Mouse (Mus musculus): ENCODE measurements around the gene Bloc1s1.
A peak's percentile ranks its signal among the peaks of the same experiment; 100 is the strongest.

Gene Bloc1s1

GRCm38 (mm10) chr10:128931441-128931840 lies 7.6 kb upstream of the Bloc1s1 start:
- peak in 1 of 2 experiments; percentile 38 for DNase-seq

- DNase-seq: peak; percentile 85 to 88
Measured at GRCm38 (mm10) chr10:128929638-128930378, 6.0 kb upstream of the Bloc1s1 start.

- no peak for DNase-seq
Measured at GRCm38 (mm10) chr10:128928356-128928755, 4.5 kb upstream of the Bloc1s1 start.

GRCm38 (mm10) chr10:128923013-128923691 lies 683 bp downstream of the Bloc1s1 start:
- peak; percentile 97 to 98 for DNase-seq

- no peak for DNase-seq
Measured at GRCm38 (mm10) chr10:128922822-128923012, 1.1 kb downstream of the Bloc1s1 start, which contains the start of gene Rdh5. Gene Rdh5, minus strand, starts transcription at chr10:128922888.

GRCm38 (mm10) chr10:128921883-128922821 lies 1.7 kb downstream of the Bloc1s1 start:
- no peak for DNase-seq

GRCm38 (mm10) chr10:128921251-128921650 lies 2.6 kb downstream of the Bloc1s1 start:
- no peak for DNase-seq

- DNase-seq: no peak
Measured at GRCm38 (mm10) chr10:128920736-128921161, 3.1 kb downstream of the Bloc1s1 start.

- DNase-seq: no peak
Measured at GRCm38 (mm10) chr10:128919966-128920365, 3.9 kb downstream of the Bloc1s1 start.

GRCm38 (mm10) chr10:128919203-128919631 lies 4.6 kb downstream of the Bloc1s1 start:
- DNase-seq: no peak

GRCm38 (mm10) chr10:128918246-128918645 lies 5.6 kb downstream of the Bloc1s1 start:
- DNase-seq: no peak

GRCm38 (mm10) chr10:128917400-128917799 lies 6.4 kb downstream of the Bloc1s1 start:
- DNase-seq: no peak

- DNase-seq: no peak
Measured at GRCm38 (mm10) chr10:128916665-128917064, 7.2 kb downstream of the Bloc1s1 start.

- DNase-seq: no peak
Measured at GRCm38 (mm10) chr10:128915550-128915949, 8.3 kb downstream of the Bloc1s1 start.

GRCm38 (mm10) chr10:128913696-128914095 lies 10.1 kb downstream of the Bloc1s1 start:
- DNase-seq: no peak

- DNase-seq: peak; percentile 84 to 88
Measured at GRCm38 (mm10) chr10:128913219-128913618, 10.6 kb downstream of the Bloc1s1 start.

GRCm38 (mm10) chr10:128912791-128913190 lies 11.0 kb downstream of the Bloc1s1 start:
- no peak for DNase-seq

GRCm38 (mm10) chr10:128912268-128912667 lies 11.6 kb downstream of the Bloc1s1 start:
- no peak for DNase-seq

- DNase-seq: peak in 1 of 2 experiments; percentile 32
Measured at GRCm38 (mm10) chr10:128911430-128911829, 12.4 kb downstream of the Bloc1s1 start.

GRCm38 (mm10) chr10:128910066-128910841 lies 13.6 kb downstream of the Bloc1s1 start:
- DNase-seq: peak; percentile 45 to 53

GRCm38 (mm10) chr10:128909567-128910028 lies 14.2 kb downstream of the Bloc1s1 start:
- peak; percentile 87 to 91 for DNase-seq

- DNase-seq: peak in 1 of 2 experiments; percentile 21
Measured at GRCm38 (mm10) chr10:128908778-128909448, 14.9 kb downstream of the Bloc1s1 start.

All from lung, adult 18-20 months (tissue).